Mouse (Mus musculus): Measurements from ENCODE around the gene Ptprd. TPM values are rescaled to one million over a fixed set of nuclear protein-coding genes. Genes with fewer than 3 reads are reported as not detected.
"Not testable (repeated sequence)": the region's sequence is repeated elsewhere in the genome, so short reads cannot be mapped to it uniquely, and the experiment has no call there.

Gene Ptprd
- polyA plus RNA-seq, 1 experiment = 357 TPM

DNA sequence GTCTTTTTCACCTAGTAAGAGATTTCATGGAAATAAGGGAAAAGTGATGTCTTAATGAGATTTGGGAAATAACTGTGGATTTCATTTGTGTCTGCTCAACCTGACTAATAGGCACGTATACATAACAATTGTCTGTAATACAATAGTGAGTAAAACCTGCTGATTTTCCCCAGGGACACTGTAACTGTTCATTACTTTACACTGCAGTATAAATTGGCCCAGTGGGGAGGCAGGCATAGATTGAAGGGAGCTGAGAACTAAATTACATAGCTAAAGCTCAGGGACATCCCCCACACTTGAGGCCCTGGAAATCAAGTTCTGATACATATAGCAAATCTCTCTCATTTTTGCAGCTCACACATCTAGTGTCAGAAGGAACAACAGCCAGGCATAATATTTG lies 209.7 kb downstream of the Ptprd start:
- 25% methylated on average over 1 of the region's 1 CpGs for WGBS
- H3K4me1 ChIP-seq (ENCODE audit: control insufficient read depth, insufficient read depth, low read length) = no peaks in the 10 kb centered on the region
- no peak overlapping the region for H3K27ac ChIP-seq (ENCODE audit: insufficient read depth, low read depth, low read length)
- no peak for TF ChIP-seq POLR2A (IDR thresholded peaks at IDR 0.05; ENCODE audit: insufficient read depth, low read depth, low read length)
- no peak for TF ChIP-seq CTCF (IDR thresholded peaks at IDR 0.05; ENCODE audit: insufficient read depth, low read depth, low read length)
- H3K4me3 ChIP-seq (ENCODE audit: insufficient read depth, low read depth, low read length) = no peak overlapping the region

DNA sequence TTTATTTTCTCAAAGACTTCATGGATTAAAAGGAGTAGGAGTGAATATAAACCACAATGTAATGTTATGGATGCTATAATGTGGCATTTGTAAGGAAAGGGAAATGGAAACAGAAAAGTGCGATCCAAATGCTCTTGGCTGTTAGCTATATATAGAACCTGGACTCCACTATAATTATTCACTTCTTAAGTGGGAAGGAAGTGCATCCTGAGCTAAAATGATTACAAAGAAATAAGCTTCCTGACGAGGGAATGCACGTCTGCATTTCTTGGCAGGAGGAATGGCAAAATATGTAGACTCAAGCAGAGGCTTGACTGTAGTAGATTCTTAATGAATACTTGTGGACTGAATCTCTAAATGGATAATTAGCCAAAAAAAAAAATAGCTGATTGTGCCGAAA lies 219.1 kb downstream of the Ptprd start:
- no peaks in the 10 kb centered on the region for H3K4me1 ChIP-seq (ENCODE audit: control insufficient read depth, insufficient read depth, low read length)
- TF ChIP-seq POLR2A (IDR thresholded peaks at IDR 0.05; ENCODE audit: insufficient read depth, low read depth, low read length) (no peak), CTCF (IDR thresholded peaks at IDR 0.05; ENCODE audit: insufficient read depth, low read depth, low read length) (no peak)
- no peak overlapping the region for H3K27ac ChIP-seq (ENCODE audit: insufficient read depth, low read depth, low read length)
- 27% methylated on average over 4 of the region's 4 CpGs for WGBS
- no peak overlapping the region for H3K4me3 ChIP-seq (ENCODE audit: insufficient read depth, low read depth, low read length)

DNA sequence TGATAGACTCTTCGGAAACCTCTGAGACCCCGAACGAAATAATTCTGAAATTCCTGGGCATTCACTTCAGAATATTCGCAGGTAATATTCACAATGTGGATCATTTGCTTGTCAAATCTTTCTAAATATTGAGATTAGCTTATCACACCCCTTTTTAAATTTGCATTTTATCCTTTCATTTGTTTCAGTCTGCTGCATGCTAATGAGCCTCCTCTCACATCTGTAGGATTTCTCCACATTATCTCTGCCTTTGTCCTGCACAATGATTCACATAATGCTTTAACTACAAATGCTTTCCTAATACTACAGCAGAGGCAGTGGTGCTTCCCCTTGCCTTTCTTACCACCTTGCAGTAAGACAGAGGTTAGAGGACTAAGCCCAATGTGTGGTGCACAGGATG lies 229.7 kb downstream of the Ptprd start:
- 65% methylated on average over 4 of the region's 4 CpGs for WGBS
- Histone ChIP-seq H3K4me1 (ENCODE audit: control insufficient read depth, insufficient read depth, low read length) (no peaks in the 10 kb centered on the region), H3K4me3 (ENCODE audit: insufficient read depth, low read depth, low read length) (no peak overlapping the region), H3K27ac (ENCODE audit: insufficient read depth, low read depth, low read length) (no peak overlapping the region)
- no peak for TF ChIP-seq CTCF (IDR thresholded peaks at IDR 0.05; ENCODE audit: insufficient read depth, low read depth, low read length)
- TF ChIP-seq POLR2A (IDR thresholded peaks at IDR 0.05; ENCODE audit: insufficient read depth, low read depth, low read length) = no peak

DNA sequence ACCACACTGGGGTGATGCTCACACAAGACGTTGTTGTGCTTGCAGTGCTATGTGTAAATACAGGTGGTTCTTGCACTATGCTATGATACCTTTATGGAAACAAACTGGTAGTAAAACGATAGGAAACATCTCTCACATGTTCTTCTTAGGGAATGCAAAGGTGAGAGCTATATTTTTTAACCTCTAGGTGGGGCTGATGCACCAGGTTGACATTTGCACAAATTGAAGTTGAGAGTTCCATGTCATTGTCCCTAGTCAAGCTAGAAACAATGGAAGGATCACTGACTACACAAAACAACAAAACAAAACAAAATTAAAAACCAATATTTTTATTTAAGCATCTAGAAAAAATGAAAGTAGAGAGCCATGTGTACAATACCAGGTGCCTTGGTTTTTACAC lies 250.1 kb downstream of the Ptprd start:
- H3K4me3 ChIP-seq (ENCODE audit: insufficient read depth, low read depth, low read length) = no peak overlapping the region
- no peak for TF ChIP-seq POLR2A (IDR thresholded peaks at IDR 0.05; ENCODE audit: insufficient read depth, low read depth, low read length)
- no peak for TF ChIP-seq CTCF (IDR thresholded peaks at IDR 0.05; ENCODE audit: insufficient read depth, low read depth, low read length)
- 11% methylated on average over 2 of the region's 2 CpGs for WGBS
- no peaks in the 10 kb centered on the region for H3K4me1 ChIP-seq (ENCODE audit: control insufficient read depth, insufficient read depth, low read length)
- H3K27ac ChIP-seq (ENCODE audit: insufficient read depth, low read depth, low read length) = no peak overlapping the region

DNA sequence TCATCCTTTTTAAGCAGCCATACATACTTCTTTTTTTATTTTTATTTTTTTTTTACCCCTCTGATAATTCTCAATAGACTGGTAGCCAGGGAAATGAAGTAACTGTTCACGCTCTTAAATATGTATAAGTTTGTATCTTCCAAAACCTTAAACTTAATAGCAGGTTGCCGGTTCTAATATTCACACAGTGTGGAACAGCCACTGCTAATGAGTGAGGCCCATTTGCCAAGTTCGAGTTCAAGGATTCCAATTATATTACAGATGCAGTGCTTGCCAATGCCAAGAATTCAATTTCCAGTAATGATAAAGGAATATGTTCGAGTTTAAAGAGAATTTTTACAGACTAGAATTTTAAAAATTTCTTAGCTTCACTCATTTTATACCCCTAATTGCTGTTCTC lies 322.3 kb downstream of the Ptprd start:
- WGBS = 51% methylated on average over 4 of the region's 4 CpGs
- TF ChIP-seq CTCF (IDR thresholded peaks at IDR 0.05; ENCODE audit: insufficient read depth, low read depth, low read length) (no peak), POLR2A (IDR thresholded peaks at IDR 0.05; ENCODE audit: insufficient read depth, low read depth, low read length) (no peak)
- Histone ChIP-seq H3K4me3 (ENCODE audit: insufficient read depth, low read depth, low read length) (no peak overlapping the region), H3K4me1 (ENCODE audit: control insufficient read depth, insufficient read depth, low read length) (no peaks in the 10 kb centered on the region), H3K27ac (ENCODE audit: insufficient read depth, low read depth, low read length) (no peak overlapping the region)

DNA sequence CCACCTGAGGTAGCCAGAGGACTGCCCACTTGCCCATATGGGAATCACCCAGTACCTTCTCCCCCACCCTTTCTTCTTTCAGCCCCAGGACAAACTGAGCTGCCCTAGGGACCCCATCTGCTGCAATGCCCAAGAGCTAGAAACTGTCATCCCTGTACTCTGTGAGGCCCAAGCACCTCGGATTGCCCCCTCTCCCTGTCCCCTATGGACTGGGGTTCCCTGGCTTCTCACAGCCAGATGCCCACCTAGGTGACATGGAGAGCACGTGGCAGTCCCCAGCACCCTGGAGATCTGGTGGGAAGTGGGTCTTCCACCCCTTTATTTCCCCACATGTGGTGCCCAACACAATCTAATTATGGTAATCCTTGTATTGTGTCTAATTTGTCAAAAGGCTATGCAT lies 331.5 kb downstream of the Ptprd start:
- Histone ChIP-seq H3K4me3 (ENCODE audit: insufficient read depth, low read depth, low read length) (no peak overlapping the region), H3K27ac (ENCODE audit: insufficient read depth, low read depth, low read length) (no peak overlapping the region), H3K4me1 (ENCODE audit: control insufficient read depth, insufficient read depth, low read length) (no peaks in the 10 kb centered on the region)
- WGBS = 35% methylated on average over 2 of the region's 2 CpGs
- TF ChIP-seq CTCF (IDR thresholded peaks at IDR 0.05; ENCODE audit: insufficient read depth, low read depth, low read length) (no peak), POLR2A (IDR thresholded peaks at IDR 0.05; ENCODE audit: insufficient read depth, low read depth, low read length) (no peak)

DNA sequence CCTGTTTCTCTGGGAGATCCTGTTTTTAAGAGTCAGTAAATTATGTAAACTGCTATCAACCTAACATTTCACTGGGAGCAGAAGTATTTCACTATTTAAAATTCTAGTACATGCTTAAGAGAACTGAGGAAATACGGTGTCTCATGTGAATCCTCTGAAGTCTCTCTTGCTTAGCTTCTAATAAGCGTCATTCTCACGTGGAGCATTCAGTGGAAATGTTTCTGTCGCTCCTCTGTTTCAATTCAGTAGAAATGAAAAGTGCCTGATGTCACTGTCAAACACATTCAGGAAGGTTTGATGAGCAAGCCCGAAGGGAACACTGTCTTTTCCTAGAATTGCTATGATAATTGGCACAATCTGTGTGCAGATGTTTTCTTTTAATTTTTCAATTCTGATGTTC lies 350.5 kb downstream of the Ptprd start:
- H3K4me3 ChIP-seq (ENCODE audit: insufficient read depth, low read depth, low read length) = no peak overlapping the region
- H3K4me1 ChIP-seq (ENCODE audit: control insufficient read depth, insufficient read depth, low read length) = no peaks in the 10 kb centered on the region
- TF ChIP-seq POLR2A (IDR thresholded peaks at IDR 0.05; ENCODE audit: insufficient read depth, low read depth, low read length) = no peak
- no peak for TF ChIP-seq CTCF (IDR thresholded peaks at IDR 0.05; ENCODE audit: insufficient read depth, low read depth, low read length)
- H3K27ac ChIP-seq (ENCODE audit: insufficient read depth, low read depth, low read length) = no peak overlapping the region
- WGBS = 71% methylated on average over 5 of the region's 5 CpGs

DNA sequence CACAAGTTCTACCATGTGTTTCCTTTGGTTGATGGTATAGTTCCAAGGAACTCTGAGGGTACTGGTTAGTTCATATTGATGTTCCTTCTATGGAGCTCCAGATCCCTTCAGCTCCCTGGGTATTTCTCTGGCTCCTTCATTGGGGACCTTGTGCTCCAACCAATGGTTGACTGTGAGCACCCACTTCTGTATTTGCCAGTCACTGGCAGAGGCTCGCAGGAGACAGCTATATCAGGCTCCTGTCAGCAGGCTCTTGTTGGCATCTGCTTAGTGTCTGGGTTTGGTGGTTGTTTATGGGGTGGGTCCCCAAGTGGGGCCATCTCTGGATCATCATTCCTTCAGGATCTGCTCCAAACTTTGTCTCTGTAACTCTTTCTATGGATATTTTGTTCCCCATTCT lies 414.4 kb downstream of the Ptprd start:
- not testable (repeated sequence) for H3K27ac ChIP-seq (ENCODE audit: insufficient read depth, low read depth, low read length); H3K4me3 ChIP-seq (ENCODE audit: insufficient read depth, low read depth, low read length); H3K4me1 ChIP-seq (ENCODE audit: control insufficient read depth, insufficient read depth, low read length)
- 93% methylated on average over 1 of the region's 1 CpGs for whole genome bisulfite sequencing

DNA sequence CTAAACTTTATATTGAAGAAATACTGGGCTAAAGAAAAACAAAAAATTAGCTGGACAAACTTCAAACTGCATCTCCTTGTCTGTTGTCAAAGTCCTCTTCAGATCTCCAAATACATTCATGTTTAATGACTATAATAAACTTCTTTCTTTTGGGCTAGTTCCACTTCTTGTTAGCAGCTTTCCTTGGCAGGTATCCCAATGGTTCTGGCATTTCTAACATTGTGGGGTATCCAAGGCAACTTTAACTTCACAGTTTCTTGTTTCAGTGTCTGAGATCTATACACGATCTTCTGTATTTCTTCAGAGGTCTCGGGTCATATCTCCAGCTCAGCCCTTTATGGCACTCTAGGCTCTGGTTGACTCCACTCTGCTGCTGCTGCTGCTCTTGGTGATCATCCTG lies 434.5 kb downstream of the Ptprd start:
- WGBS = 48% methylated on average over 2 of the region's 2 CpGs
- Histone ChIP-seq H3K4me3 (ENCODE audit: insufficient read depth, low read depth, low read length) (no peak overlapping the region), H3K27ac (ENCODE audit: insufficient read depth, low read depth, low read length) (no peak overlapping the region), H3K4me1 (ENCODE audit: control insufficient read depth, insufficient read depth, low read length) (no peaks in the 10 kb centered on the region)
- TF ChIP-seq POLR2A (IDR thresholded peaks at IDR 0.05; ENCODE audit: insufficient read depth, low read depth, low read length) (no peak), CTCF (IDR thresholded peaks at IDR 0.05; ENCODE audit: insufficient read depth, low read depth, low read length) (no peak)

DNA sequence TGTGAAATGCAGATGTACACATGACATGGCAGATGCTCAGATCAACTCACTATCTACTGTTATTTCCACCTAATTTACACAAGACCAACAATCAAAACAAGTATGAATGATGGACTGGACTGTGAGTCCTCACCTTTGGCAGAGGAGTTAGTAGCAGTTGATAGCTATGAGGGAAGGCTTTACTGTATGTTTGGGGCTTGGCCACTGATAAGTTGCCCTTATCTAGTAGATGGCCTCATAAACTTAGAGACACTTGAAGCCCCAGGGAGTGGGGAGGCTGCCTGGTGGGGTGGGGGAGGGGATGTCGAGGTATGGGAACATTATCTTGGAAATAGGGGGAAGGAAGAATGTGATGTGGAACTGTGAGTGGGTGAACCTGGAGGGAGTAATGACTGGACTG lies 448.0 kb downstream of the Ptprd start:
- H3K4me1 ChIP-seq (ENCODE audit: control insufficient read depth, insufficient read depth, low read length) = no peaks in the 10 kb centered on the region
- no peak for TF ChIP-seq CTCF (IDR thresholded peaks at IDR 0.05; ENCODE audit: insufficient read depth, low read depth, low read length)
- no peak for TF ChIP-seq POLR2A (IDR thresholded peaks at IDR 0.05; ENCODE audit: insufficient read depth, low read depth, low read length)
- WGBS = 84% methylated on average over 1 of the region's 1 CpGs
- no peak overlapping the region for H3K27ac ChIP-seq (ENCODE audit: insufficient read depth, low read depth, low read length)
- H3K4me3 ChIP-seq (ENCODE audit: insufficient read depth, low read depth, low read length) = no peak overlapping the region

Measured in olfactory bulb, adult 2 months (tissue).